Mouse (Mus musculus) heart, embryonic 11.5 days (tissue): ENCODE results near the gene Syt2. TPM values are rescaled to one million over a fixed set of nuclear protein-coding genes. Genes with fewer than 3 reads are reported as not detected.

ENCODE experiments used
- ATAC-seq: fragments of 200-750 bp; cut with Nextera tagmentation; replicated peaks from 2 replicates; pipeline ENCODE4 v1.8.0; 2017; ENCODE audit warnings: moderate library complexity; ENCODE audit not compliant: insufficient number of reproducible peaks, low FRiP score, low TSS enrichment
- H3K27ac ChIP-seq: fragments of 300-500 bp; sonication (generic); 2 replicates; pipeline ENCODE4 v1.5.1; 2014; ENCODE audit warnings: mild to moderate bottlenecking, low read depth, low read length
- H3K27me3 ChIP-seq: fragments of 300-500 bp; sonication (generic); 2 replicates; pipeline ENCODE4 v1.6.1; 2014; ENCODE audit warnings: mild to moderate bottlenecking, low read length, mixed read lengths; ENCODE audit not compliant: control insufficient read depth, insufficient read depth
- H3K36me3 ChIP-seq: fragments of 300-500 bp; sonication (generic); 2 replicates; pipeline ENCODE4 v1.6.1; 2014; ENCODE audit warnings: mild to moderate bottlenecking, low read length, moderate library complexity, mixed read lengths; ENCODE audit not compliant: control insufficient read depth, insufficient read depth
- H3K4me1 ChIP-seq: fragments of 300-500 bp; sonication (generic); 2 replicates; pipeline ENCODE4 v1.6.1; 2014; ENCODE audit warnings: low read length; ENCODE audit not compliant: control insufficient read depth, insufficient read depth
- H3K4me2 ChIP-seq: fragments of 300-500 bp; sonication (generic); 2 replicates; pipeline ENCODE4 v1.6.1; 2014; ENCODE audit warnings: mild to moderate bottlenecking, moderate library complexity
- H3K4me3 ChIP-seq: fragments of 300-500 bp; sonication (generic); 2 replicates; pipeline ENCODE4 v1.5.1; 2014; ENCODE audit warnings: low read depth, low read length
- H3K9ac ChIP-seq: fragments of 300-500 bp; sonication (generic); 2 replicates; pipeline ENCODE4 v1.6.1; 2014; ENCODE audit warnings: mild to moderate bottlenecking, low read depth, low read length, moderate library complexity
- H3K9me3 ChIP-seq: fragments of 300-500 bp; sonication (generic); replicated peaks from 2 replicates; pipeline ENCODE4 v1.6.1; 2016; ENCODE audit warnings: low read length; ENCODE audit not compliant: control insufficient read depth
- WGBS: fragments of 180-500 bp; shearing (Covaris S2); extraction: QIAGEN DNeasy Blood & Tissue Kit; methylation state at CpG from one replicate; pipeline ENCODE4 v1.1.7; 2014; ENCODE audit not compliant: insufficient replicate concordance; 5-methylcytosine and 5-hydroxymethylcytosine counted together
- polyA plus RNA-seq: library from polyadenylated mRNA; unstranded; fragments of >200 nt; fragmentation: Nextera tagmentation; extraction: Ambion mirVana; gene quantifications from 2 replicates; pipeline ENCODE4 v1.2.1, GENCODE M21; 2014

The Syt2 gene
- polyA plus RNA-seq, 1 experiment from 2014 or later = 0.79 TPM

GRCm38 (mm10) chr1:134721486-134721885 lies 75.0 kb downstream of the Syt2 start:
- ATAC-seq = no peak
- Histone ChIP-seq H3K9me3 (no peaks in the 10 kb centered on the region), H3K4me1 (no peaks in the 10 kb centered on the region), H3K4me2 (no peak overlapping the region), H3K9ac (no peak overlapping the region), H3K36me3 (no peaks in the 10 kb centered on the region), H3K27me3 (peaks cover 11% of the 10 kb centered on the region), H3K27ac (no peak overlapping the region), H3K4me3 (no peak overlapping the region)
- WGBS = 64% methylated on average over 5 of the region's 5 CpGs

GRCm38 (mm10) chr1:134722891-134723290 lies 76.4 kb downstream of the Syt2 start:
- no peak overlapping the region for H3K4me3 ChIP-seq
- no peak overlapping the region for H3K9ac ChIP-seq
- H3K4me1 ChIP-seq = no peaks in the 10 kb centered on the region
- no peaks in the 10 kb centered on the region for H3K9me3 ChIP-seq
- no peak for ATAC-seq
- H3K4me2 ChIP-seq = no peak overlapping the region
- 84% methylated on average over 7 of the region's 7 CpGs for WGBS
- peaks cover 13% of the 10 kb centered on the region for H3K27me3 ChIP-seq
- H3K36me3 ChIP-seq = no peaks in the 10 kb centered on the region
- H3K27ac ChIP-seq = no peak overlapping the region

- no peak; the same call in 1 of the 2 replicates for ATAC-seq
- Histone ChIP-seq H3K36me3 (no peaks in the 10 kb centered on the region), H3K4me1 (no peaks in the 10 kb centered on the region), H3K9me3 (no peaks in the 10 kb centered on the region), H3K9ac (no peak overlapping the region), H3K4me2 (no peak overlapping the region), H3K27me3 (peaks cover 24% of the 10 kb centered on the region), H3K27ac (no peak overlapping the region), H3K4me3 (no peak overlapping the region)
- WGBS = 49% methylated on average over 5 of the region's 5 CpGs
Measured at GRCm38 (mm10) chr1:134725276-134725675, 78.8 kb downstream of the Syt2 start.

GRCm38 (mm10) chr1:134726480-134726879 lies 80.0 kb downstream of the Syt2 start:
- Histone ChIP-seq H3K4me3 (no peak overlapping the region), H3K4me2 (no peak overlapping the region), H3K4me1 (no peaks in the 10 kb centered on the region), H3K27me3 (peaks cover 18% of the 10 kb centered on the region), H3K9ac (no peak overlapping the region), H3K27ac (no peak overlapping the region), H3K9me3 (no peaks in the 10 kb centered on the region), H3K36me3 (no peaks in the 10 kb centered on the region)
- 87% methylated on average over 7 of the region's 7 CpGs for WGBS
- ATAC-seq = no peak

- H3K4me3 ChIP-seq = no peak overlapping the region
- ATAC-seq = no peak
- H3K4me1 ChIP-seq = no peaks in the 10 kb centered on the region
- H3K9me3 ChIP-seq = no peaks in the 10 kb centered on the region
- H3K4me2 ChIP-seq = no peak overlapping the region
- H3K9ac ChIP-seq = no peak overlapping the region
- no peak overlapping the region for H3K27ac ChIP-seq
- no peaks in the 10 kb centered on the region for H3K36me3 ChIP-seq
- H3K27me3 ChIP-seq = peaks cover 18% of the 10 kb centered on the region
- 69% methylated on average over 8 of the region's 8 CpGs for WGBS
Measured at GRCm38 (mm10) chr1:134727256-134727655, 80.8 kb downstream of the Syt2 start.

GRCm38 (mm10) chr1:134733659-134734058 lies 87.2 kb downstream of the Syt2 start:
- H3K9ac ChIP-seq = no peak overlapping the region
- H3K4me2 ChIP-seq = no peak overlapping the region
- no peaks in the 10 kb centered on the region for H3K36me3 ChIP-seq
- H3K4me3 ChIP-seq = no peak overlapping the region
- H3K27ac ChIP-seq = no peak overlapping the region
- WGBS = 84% methylated on average over 5 of the region's 5 CpGs
- H3K9me3 ChIP-seq = no peaks in the 10 kb centered on the region
- no peak for ATAC-seq
- H3K4me1 ChIP-seq = no peaks in the 10 kb centered on the region
- H3K27me3 ChIP-seq = peaks cover 8% of the 10 kb centered on the region; the same call in 1 of the 2 replicates

GRCm38 (mm10) chr1:134737463-134737862 lies 91.0 kb downstream of the Syt2 start:
- H3K9ac ChIP-seq = no peak overlapping the region
- H3K27ac ChIP-seq = no peak overlapping the region
- no peaks in the 10 kb centered on the region for H3K4me1 ChIP-seq
- no peak overlapping the region for H3K4me2 ChIP-seq
- WGBS = 65% methylated on average over 9 of the region's 9 CpGs
- H3K36me3 ChIP-seq = no peaks in the 10 kb centered on the region
- ATAC-seq = no peak
- no peaks in the 10 kb centered on the region for H3K27me3 ChIP-seq
- H3K4me3 ChIP-seq = no peak overlapping the region
- no peaks in the 10 kb centered on the region for H3K9me3 ChIP-seq

- Histone ChIP-seq H3K4me1 (no peaks in the 10 kb centered on the region), H3K9me3 (no peaks in the 10 kb centered on the region), H3K9ac (no peak overlapping the region), H3K36me3 (no peaks in the 10 kb centered on the region), H3K4me3 (no peak overlapping the region), H3K4me2 (peak overlapping the region; percentile 40), H3K27ac (peak overlapping the region; percentile 66), H3K27me3 (no peaks in the 10 kb centered on the region; the same call in 1 of the 2 replicates)
- ATAC-seq = no peak; the same call in 1 of the 2 replicates
- WGBS = 65% methylated on average over 6 of the region's 6 CpGs
Measured at GRCm38 (mm10) chr1:134741433-134741832, 95.0 kb downstream of the Syt2 start.

GRCm38 (mm10) chr1:134741946-134742661 lies 95.6 kb downstream of the Syt2 start:
- Histone ChIP-seq H3K9me3 (no peaks in the 10 kb centered on the region), H3K4me3 (no peak overlapping the region), H3K4me1 (no peaks in the 10 kb centered on the region), H3K27ac (peak overlapping the region; percentile 66), H3K36me3 (no peaks in the 10 kb centered on the region), H3K9ac (no peak overlapping the region), H3K4me2 (peak overlapping the region; percentile 40), H3K27me3 (no peaks in the 10 kb centered on the region; the same call in 1 of the 2 replicates)
- WGBS = 58% methylated on average over 7 of the region's 7 CpGs
- peak; percentile 87 for ATAC-seq
